ENCODE assay signal across 16 mouse cellular contexts in the genomic region with DNA sequence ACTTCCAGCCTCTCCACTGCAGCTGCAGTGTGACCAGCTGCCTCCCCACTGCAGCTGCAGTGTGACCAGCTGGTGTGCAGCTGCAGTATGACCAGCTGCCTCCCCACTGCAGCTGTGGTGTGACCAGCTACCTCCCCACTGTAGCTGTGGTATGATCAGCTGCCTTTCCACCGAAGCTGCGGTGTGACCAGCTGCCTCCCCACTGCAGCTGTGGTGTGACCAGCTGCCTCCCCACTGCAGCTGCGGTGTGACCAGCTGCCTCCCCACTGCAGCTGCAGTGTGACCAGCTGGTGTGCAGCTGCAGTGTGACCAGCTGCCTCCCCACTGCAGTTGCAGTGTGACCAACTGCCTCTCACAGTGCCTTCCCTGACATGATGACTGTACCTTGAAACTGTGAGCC.
"Had no signal": no experiment of that assay in that cellular context is flagged by ENCODE, and none has a peak within 500 bp of the region (broad histone marks: within the 10 kb centered on the region; RNA-seq: fewer than 3 reads in every experiment).

No protein-coding gene starts in this region.

- H3K9me3 ChIP-seq: neural tube, embryonic 13.5 days; neural tube, embryonic 15.5 days; stomach, embryonic 15.5 days had no signal

- H3K36me3 ChIP-seq: neural tube, embryonic 13.5 days; neural tube, embryonic 15.5 days; stomach, embryonic 15.5 days had no signal

- H3K9ac ChIP-seq: neural tube, embryonic 13.5 days; neural tube, embryonic 15.5 days; stomach, embryonic 15.5 days had no signal

- H3K4me2 ChIP-seq: neural tube, embryonic 13.5 days; neural tube, embryonic 15.5 days; stomach, embryonic 15.5 days had no signal

- DNase-seq: retina, postnatal 1 day; right cerebral cortex, adult 18-20 months; right cerebral cortex, postnatal 14 days; right cerebral cortex, postnatal 25 days; right cerebral cortex, postnatal 4 days; spleen, adult 18-20 months; thymus, adult 18-20 months; thymus, adult 2 months; thymus, postnatal 14 days; thymus, postnatal 25 days; thymus, postnatal 36 days; thymus, postnatal 4 days had no signal

- H3K4me1 ChIP-seq: neural tube, embryonic 13.5 days; stomach, embryonic 15.5 days had no signal

- H3K27ac ChIP-seq: neural tube, embryonic 13.5 days; neural tube, embryonic 15.5 days; stomach, embryonic 15.5 days; stomach, postnatal 0 days had no signal

- H3K4me3 ChIP-seq: neural tube, embryonic 13.5 days; neural tube, embryonic 15.5 days; stomach, embryonic 15.5 days had no signal

- H3K27me3 ChIP-seq: neural tube, embryonic 13.5 days; neural tube, embryonic 15.5 days; stomach, embryonic 15.5 days had no signal
